Mouse (Mus musculus): ENCODE results near the gene C2cd6. TPM values are rescaled to one million over a fixed set of nuclear protein-coding genes. Genes with fewer than 3 reads are reported as not detected.

Gene C2cd6
- not detected in 2 replicates for polyA plus RNA-seq (2011; ENCODE audit: insufficient read length, low read depth, missing spikeins)

DNA sequence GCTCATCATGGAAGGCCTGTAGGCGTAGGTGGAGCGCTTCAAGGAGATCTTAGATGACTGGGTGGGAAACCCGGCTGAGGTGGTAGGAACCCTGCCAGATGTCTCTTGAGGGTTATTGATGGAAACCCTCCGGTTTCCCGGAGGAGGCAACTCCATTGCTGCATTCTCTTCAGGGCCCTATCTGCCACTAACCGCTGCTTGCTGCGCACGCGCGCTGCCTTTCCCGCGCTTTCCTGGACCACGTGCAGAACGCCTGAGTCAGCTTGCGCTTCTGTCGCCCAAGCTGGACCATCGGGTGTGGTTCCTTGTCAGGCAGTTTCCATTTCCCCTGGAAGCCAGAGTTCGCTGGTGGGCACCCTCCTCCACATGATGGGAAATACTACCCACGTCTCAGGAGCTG lies at the start of gene C2cd6:
Gene C2cd6, minus strand, starts transcription at position 196 of the 400 bp plus-strand sequence.
- TF ChIP-seq CTCF (IDR thresholded peaks at IDR 0.05; ENCODE audit: borderline replicate concordance, insufficient read depth, low read length) (no peak), POLR2A (IDR thresholded peaks at IDR 0.05; ENCODE audit: low read depth, low read length) (no peak)
- Histone ChIP-seq H3K4me3 (ENCODE audit: insufficient read depth, low read length) (no peak within 1 kb of the TSS), H3K4me1 (ENCODE audit: control insufficient read depth, insufficient read depth, low read length) (no peaks in the 10 kb centered on the region), H3K27ac (ENCODE audit: insufficient read depth, low read length) (no peak within 1 kb of the TSS)

DNA sequence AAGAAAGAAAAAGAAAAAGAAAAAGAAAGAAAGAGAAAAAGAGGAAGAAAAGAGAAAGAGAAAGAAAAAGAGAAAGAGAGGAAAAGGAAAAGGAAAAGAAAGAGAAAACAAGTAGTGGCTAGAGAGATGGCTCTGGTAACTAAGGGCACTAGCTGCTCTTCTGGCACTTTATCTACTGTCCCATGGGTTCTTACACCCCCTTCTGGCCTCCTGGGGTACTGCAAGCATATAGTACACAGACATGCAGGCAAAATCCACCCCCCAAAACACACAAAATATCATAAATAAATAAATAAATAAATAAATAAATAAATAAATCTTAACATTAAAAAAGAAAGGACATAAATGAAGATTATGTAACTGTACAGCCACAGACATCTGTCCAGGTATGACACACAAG lies 48.1 kb upstream of the C2cd6 start:
- TF ChIP-seq POLR2A (IDR thresholded peaks at IDR 0.05; ENCODE audit: low read depth, low read length) (no peak), CTCF (IDR thresholded peaks at IDR 0.05; ENCODE audit: borderline replicate concordance, insufficient read depth, low read length) (no peak)
- no peaks in the 10 kb centered on the region; the same call in 1 of the 2 replicates for H3K4me1 ChIP-seq (ENCODE audit: control insufficient read depth, insufficient read depth, low read length)
- H3K27ac ChIP-seq (ENCODE audit: insufficient read depth, low read length) = no peak overlapping the region
- no peak overlapping the region for H3K4me3 ChIP-seq (ENCODE audit: insufficient read depth, low read length)

DNA sequence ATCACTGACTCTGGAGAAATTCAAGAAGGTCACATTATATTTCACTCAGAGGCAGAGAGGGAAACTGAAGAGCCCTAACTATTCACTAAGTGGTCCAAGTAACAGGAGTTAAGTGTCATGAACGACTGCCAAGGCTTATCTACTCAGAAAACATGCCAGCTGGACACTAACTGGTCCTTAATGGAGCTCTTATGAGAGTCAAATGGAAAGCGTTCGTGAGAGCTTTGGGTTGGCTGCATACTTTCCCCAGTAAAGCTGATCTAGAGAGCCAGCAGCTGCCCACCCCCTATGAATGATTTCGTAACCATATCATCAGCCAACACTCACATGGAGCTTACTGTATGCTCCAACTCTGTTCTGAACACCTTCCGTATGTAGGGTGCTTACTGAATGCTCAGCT lies 39.7 kb upstream of the C2cd6 start:
- Histone ChIP-seq H3K27ac (ENCODE audit: insufficient read depth, low read length) (no peak overlapping the region), H3K4me1 (ENCODE audit: control insufficient read depth, insufficient read depth, low read length) (no peaks in the 10 kb centered on the region), H3K4me3 (ENCODE audit: insufficient read depth, low read length) (no peak overlapping the region)
- TF ChIP-seq POLR2A (IDR thresholded peaks at IDR 0.05; ENCODE audit: low read depth, low read length) (no peak), CTCF (IDR thresholded peaks at IDR 0.05; ENCODE audit: borderline replicate concordance, insufficient read depth, low read length) (no peak)

DNA sequence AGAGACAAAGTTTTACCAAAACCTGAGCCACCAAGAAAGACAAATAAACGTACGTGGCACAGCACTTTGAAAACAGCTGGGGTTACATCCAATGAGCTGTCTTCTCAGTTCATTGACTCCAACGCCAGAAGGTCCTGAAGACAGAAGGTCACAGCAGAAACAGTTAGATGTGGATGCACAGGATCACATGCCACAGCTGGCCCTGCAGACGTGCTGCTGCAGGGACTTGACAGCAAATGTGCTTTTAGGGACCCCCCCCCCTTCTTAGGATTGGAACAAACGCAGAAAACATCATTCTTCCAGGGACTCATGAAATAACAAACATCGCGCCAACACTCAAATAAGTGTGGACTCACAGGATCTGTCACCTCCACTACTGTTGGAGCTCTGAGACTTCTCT lies 34.2 kb upstream of the C2cd6 start:
- TF ChIP-seq CTCF (IDR thresholded peaks at IDR 0.05; ENCODE audit: borderline replicate concordance, insufficient read depth, low read length) (no peak), POLR2A (IDR thresholded peaks at IDR 0.05; ENCODE audit: low read depth, low read length) (no peak)
- no peaks in the 10 kb centered on the region for H3K4me1 ChIP-seq (ENCODE audit: control insufficient read depth, insufficient read depth, low read length)
- no peak overlapping the region for H3K27ac ChIP-seq (ENCODE audit: insufficient read depth, low read length)
- H3K4me3 ChIP-seq (ENCODE audit: insufficient read depth, low read length) = no peak overlapping the region

DNA sequence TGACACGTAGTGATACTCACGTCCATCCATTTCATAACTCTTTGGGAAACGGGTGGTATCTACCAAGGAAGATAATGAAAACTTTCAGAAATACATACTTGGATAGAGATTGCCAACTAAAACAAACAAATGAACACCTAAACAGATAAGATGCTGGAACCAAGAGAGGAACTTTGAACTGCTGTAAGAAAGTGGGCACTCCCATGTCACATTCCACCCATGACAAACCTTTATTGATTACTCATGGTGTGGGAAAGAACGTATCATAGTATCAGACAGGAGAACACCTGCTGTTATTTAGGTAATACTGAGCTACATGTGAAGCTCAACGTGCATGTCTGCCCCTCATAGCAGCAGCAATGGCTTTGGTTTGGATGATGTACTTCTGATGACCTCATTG lies 30.9 kb upstream of the C2cd6 start:
- Histone ChIP-seq H3K4me3 (ENCODE audit: insufficient read depth, low read length) (no peak overlapping the region), H3K27ac (ENCODE audit: insufficient read depth, low read length) (no peak overlapping the region), H3K4me1 (ENCODE audit: control insufficient read depth, insufficient read depth, low read length) (no peaks in the 10 kb centered on the region)
- TF ChIP-seq CTCF (IDR thresholded peaks at IDR 0.05; ENCODE audit: borderline replicate concordance, insufficient read depth, low read length) (no peak), POLR2A (IDR thresholded peaks at IDR 0.05; ENCODE audit: low read depth, low read length) (no peak)

DNA sequence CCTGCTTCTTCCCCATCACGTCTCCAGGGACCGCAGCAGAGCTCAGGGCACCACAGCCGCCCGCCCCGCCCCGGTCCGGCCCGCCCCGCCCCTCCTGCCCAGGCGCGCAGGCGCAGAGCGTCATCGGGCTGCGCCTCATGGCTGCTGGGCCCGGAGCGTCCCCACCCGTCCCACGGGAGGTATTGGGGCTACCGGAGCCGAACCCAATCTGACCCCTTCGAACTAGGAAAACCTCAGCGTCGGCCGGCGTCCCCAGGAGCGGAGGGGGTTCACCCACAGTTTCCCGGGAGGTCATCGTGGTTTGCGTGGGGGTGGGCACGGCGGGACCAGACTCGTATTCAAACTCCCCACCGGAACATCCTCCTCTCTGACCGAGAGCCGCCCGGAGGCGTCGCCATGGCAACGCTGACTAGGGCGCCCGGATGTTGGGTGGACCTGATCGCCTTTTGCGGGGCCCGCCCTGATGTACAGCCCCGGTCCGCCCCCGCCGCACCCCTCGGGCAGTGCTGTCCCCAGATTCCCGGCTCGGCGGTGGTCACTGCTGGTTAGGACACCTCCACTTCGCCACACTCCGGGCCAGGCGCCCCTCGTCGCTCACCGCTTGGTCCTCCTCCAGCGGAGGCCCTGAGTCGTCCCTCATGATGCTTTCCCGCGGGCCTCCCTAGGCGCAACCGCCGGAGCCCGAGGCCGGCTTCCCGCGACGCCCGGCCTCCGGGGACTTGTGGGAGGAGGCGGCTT lies 25.2 kb upstream of the C2cd6 start, which contains the start of gene Tmem237:
Gene Tmem237, minus strand, starts transcription at position 689 of the 738 bp plus-strand sequence.
- no peaks in the 10 kb centered on the region for H3K4me1 ChIP-seq (ENCODE audit: control insufficient read depth, insufficient read depth, low read length)

DNA sequence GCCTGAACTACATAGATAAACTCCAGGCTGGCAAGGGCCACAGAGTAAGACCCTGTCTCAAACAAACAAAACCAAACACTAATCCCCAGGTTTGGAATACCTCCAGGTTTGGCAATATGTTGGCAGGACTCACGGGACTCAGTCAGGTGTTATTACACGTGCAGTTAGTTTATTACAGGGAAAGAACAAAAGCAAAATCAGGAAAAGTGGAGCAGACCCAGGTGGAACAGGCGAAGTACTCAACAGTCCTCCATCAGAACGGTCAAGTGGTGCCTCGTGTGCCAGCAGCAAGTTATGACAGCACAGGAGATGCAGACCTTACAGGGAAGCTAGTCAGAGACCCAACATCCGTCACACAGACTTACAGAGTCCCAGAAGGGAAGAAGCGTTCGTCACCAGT lies 15.8 kb upstream of the C2cd6 start:
- no peaks in the 10 kb centered on the region for H3K4me1 ChIP-seq (ENCODE audit: control insufficient read depth, insufficient read depth, low read length)
- H3K4me3 ChIP-seq (ENCODE audit: insufficient read depth, low read length) = no peak overlapping the region
- no peak overlapping the region for H3K27ac ChIP-seq (ENCODE audit: insufficient read depth, low read length)
- TF ChIP-seq POLR2A (IDR thresholded peaks at IDR 0.05; ENCODE audit: low read depth, low read length) = no peak
- no peak for TF ChIP-seq CTCF (IDR thresholded peaks at IDR 0.05; ENCODE audit: borderline replicate concordance, insufficient read depth, low read length)

More for the DNA sequence above, 25.2 kb upstream of the C2cd6 start, which contains the start of gene Tmem237:
- TF ChIP-seq POLR2A (IDR thresholded peaks at IDR 0.05; ENCODE audit: low read depth, low read length) (peak; percentile 84), CTCF (IDR thresholded peaks at IDR 0.05; ENCODE audit: borderline replicate concordance, insufficient read depth, low read length) (no peak)
- peak within 1 kb of the TSS; percentile 66 for H3K27ac ChIP-seq (ENCODE audit: insufficient read depth, low read length)
- peak within 1 kb of the TSS; percentile 84 for H3K4me3 ChIP-seq (ENCODE audit: insufficient read depth, low read length)

DNA sequence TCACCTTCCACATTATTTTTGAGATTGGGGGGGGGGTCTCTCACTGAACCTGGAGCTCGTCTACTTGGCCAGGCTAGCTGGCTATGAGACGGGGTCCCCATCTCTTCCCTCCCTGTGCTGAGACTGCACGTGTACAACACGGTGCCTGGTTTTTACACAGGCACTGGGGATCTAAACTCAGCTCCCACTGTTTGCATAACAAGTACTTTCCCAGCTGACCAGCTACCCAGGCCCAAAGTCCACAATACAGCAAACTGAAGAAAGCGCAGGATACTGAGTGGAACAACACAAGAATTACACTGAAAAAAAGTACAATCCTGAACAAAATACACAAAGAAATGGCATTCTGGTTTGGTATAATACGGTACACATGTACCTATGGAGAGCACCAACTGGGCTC lies 7.4 kb upstream of the C2cd6 start:
- Histone ChIP-seq H3K4me3 (ENCODE audit: insufficient read depth, low read length) (no peak overlapping the region), H3K4me1 (ENCODE audit: control insufficient read depth, insufficient read depth, low read length) (no peaks in the 10 kb centered on the region), H3K27ac (ENCODE audit: insufficient read depth, low read length) (no peak overlapping the region)
- TF ChIP-seq POLR2A (IDR thresholded peaks at IDR 0.05; ENCODE audit: low read depth, low read length) (no peak), CTCF (IDR thresholded peaks at IDR 0.05; ENCODE audit: borderline replicate concordance, insufficient read depth, low read length) (no peak)

DNA sequence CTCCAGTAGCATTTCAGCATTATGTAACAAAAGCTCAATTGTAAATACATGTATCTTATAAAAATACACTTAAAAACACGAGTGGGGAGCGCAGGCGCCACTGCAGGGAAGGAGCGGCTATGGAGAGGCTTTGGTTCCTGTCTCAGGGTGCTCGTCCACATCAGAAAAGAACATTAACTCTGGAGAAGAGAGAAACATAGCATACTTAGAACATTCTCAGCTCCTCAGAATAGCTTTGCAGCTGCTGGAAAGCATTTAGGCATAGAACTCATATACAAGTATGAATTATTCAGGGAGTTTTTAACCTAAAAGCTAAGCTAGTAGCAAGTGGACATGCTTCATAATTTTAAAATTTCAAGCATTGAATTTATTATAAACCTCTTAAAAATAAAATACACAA lies 6.3 kb upstream of the C2cd6 start:
- no peak for TF ChIP-seq POLR2A (IDR thresholded peaks at IDR 0.05; ENCODE audit: low read depth, low read length)
- no peak for TF ChIP-seq CTCF (IDR thresholded peaks at IDR 0.05; ENCODE audit: borderline replicate concordance, insufficient read depth, low read length)
- H3K27ac ChIP-seq (ENCODE audit: insufficient read depth, low read length) = no peak overlapping the region
- H3K4me3 ChIP-seq (ENCODE audit: insufficient read depth, low read length) = no peak overlapping the region
- H3K4me1 ChIP-seq (ENCODE audit: control insufficient read depth, insufficient read depth, low read length) = no peaks in the 10 kb centered on the region

DNA sequence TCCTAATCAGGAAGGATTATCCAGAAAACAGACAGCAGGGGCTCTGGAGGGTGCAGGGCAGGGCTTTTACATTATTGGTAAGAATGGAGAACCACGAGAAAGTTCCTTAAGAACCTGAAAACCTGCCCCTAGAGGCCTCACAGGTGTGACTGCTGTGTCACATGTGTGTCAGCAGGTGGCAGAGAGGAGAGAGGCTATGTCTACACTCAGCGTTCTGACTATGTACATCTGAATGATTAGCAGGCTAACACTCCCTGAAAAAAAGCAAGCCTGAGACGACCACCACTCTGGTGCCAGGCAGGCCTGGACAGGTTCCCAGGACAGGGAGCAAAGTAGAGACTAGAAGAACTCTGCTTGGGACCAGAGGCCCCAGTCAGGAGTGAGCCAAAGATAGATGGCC lies 23.8 kb downstream of the C2cd6 start:
- TF ChIP-seq CTCF (IDR thresholded peaks at IDR 0.05; ENCODE audit: borderline replicate concordance, insufficient read depth, low read length) (no peak), POLR2A (IDR thresholded peaks at IDR 0.05; ENCODE audit: low read depth, low read length) (no peak)
- Histone ChIP-seq H3K4me1 (ENCODE audit: control insufficient read depth, insufficient read depth, low read length) (no peaks in the 10 kb centered on the region), H3K4me3 (ENCODE audit: insufficient read depth, low read length) (no peak overlapping the region), H3K27ac (ENCODE audit: insufficient read depth, low read length) (no peak overlapping the region)
